Mouse (Mus musculus) liver, adult 2 months (tissue): ENCODE data around the gene Rnf187. TPM values are rescaled to one million over a fixed set of nuclear protein-coding genes. Genes with fewer than 3 reads are reported as not detected.
A peak's percentile ranks its signal among the peaks of the same experiment; 100 is the strongest.

Experiments used
- DNase-seq: peaks from one replicate; pipeline ENCODE4 v3.0.0-alpha.2; 2011; ENCODE audit warnings: low read depth, low spot score; ENCODE audit errors: extremely low read depth
- H3K27ac ChIP-seq: fragments of 200-500 bp; replicated peaks from 2 replicates; pipeline ENCODE4 v1.5.1; 2012; ENCODE audit warnings: low read depth, mild to moderate bottlenecking, control low read depth, inconsistent platforms, low read length; ENCODE audit not compliant: insufficient read depth
- H3K27me3 ChIP-seq: fragments of 200-500 bp; 2 replicates; pipeline ENCODE4 v1.6.1; 2012; ENCODE audit warnings: mild to moderate bottlenecking, moderate library complexity, low read length, inconsistent platforms; ENCODE audit not compliant: control insufficient read depth, insufficient read depth
- H3K36me3 ChIP-seq: fragments of 200-500 bp; 2 replicates; pipeline ENCODE4 v1.6.1; 2012; ENCODE audit warnings: low read length, inconsistent platforms; ENCODE audit not compliant: control insufficient read depth, insufficient read depth
- H3K4me1 ChIP-seq: fragments of 200-500 bp; 2 replicates; pipeline ENCODE4 v1.6.1; 2011; ENCODE audit warnings: low read length; ENCODE audit not compliant: control insufficient read depth, insufficient read depth
- H3K4me3 ChIP-seq: fragments of 200-500 bp; 2 replicates; pipeline ENCODE4 v1.5.1; 2011; ENCODE audit warnings: low read depth, mild to moderate bottlenecking, control low read depth, low read length, moderate library complexity; ENCODE audit not compliant: insufficient read depth
- H3K79me2 ChIP-seq: fragments of 200-500 bp; 2 replicates; pipeline ENCODE4 v1.6.1; 2012; ENCODE audit warnings: inconsistent platforms, mild to moderate bottlenecking, low read length, moderate library complexity; ENCODE audit not compliant: control insufficient read depth, insufficient read depth
- H3K9ac ChIP-seq: fragments of 200-500 bp; 2 replicates; pipeline ENCODE4 v1.6.1; 2012; ENCODE audit warnings: low read depth, mild to moderate bottlenecking, control low read depth, inconsistent platforms, low read length
- CTCF ChIP-seq: fragments of 200-500 bp; IDR thresholded peaks from 2 replicates; pipeline ENCODE4 v1.5.1; 2011; ENCODE audit warnings: low read depth, low read length, control low read depth
- POLR2A ChIP-seq: fragments of 200-500 bp; IDR thresholded peaks from 2 replicates; pipeline ENCODE4 v1.6.1; 2011; ENCODE audit warnings: low read length, control low read depth; ENCODE audit not compliant: insufficient read depth; ENCODE audit errors: extremely low read depth
- WGBS: fragments of 180-500 bp; shearing (Covaris S2); methylation state at CpG from one replicate; pipeline ENCODE4 v1.1.7; 2018; 5-methylcytosine and 5-hydroxymethylcytosine counted together
- polyA plus RNA-seq: library from polyadenylated mRNA; depleted of rRNA; stranded (reverse); fragments of >200 nt; gene quantifications from 2 replicates; pipeline ENCODE4 v1.2.3, GENCODE M21; 2012
- total RNA-seq: library from RNA; depleted of rRNA; stranded (reverse); fragments of >200 nt; gene quantifications from 2 replicates; pipeline ENCODE4 v1.2.3, GENCODE M21; 2014

Rnf187 gene
- total and polyA plus RNA-seq, 2 experiments: 63.7 to 134 TPM

DNA sequence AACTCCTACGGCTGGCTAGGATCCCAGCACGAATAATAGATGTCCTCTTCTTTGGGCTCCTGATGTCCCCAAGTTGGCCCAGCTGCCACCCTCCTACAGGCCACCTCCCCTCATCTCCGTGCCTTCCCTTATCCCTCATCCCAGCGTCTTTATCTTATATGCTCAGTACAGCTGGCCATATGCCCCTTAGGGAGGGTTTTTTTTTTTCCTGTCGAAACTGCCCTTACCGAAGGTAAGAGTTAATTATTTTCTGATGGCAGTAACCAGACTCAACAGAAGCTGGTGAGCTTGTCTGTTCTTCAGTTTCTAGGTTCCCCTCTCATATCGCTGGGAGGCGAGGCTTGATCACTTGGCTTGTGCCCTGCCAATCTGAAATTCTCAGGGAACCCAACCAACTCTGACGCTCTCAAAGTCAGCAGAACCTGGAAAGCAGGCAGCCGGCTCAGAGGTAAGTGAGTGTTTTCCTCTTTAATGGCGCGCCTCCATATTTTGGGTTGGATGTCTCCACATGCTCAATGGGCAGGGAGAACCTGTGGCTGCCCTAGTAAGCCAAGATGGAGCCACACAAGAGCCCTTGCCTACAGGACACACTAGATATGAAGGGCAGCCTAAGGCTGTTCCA lies 20.9 kb downstream of the Rnf187 start, which contains the start of gene Btnl10:
Btnl10 (plus strand) TSS at position 164 of the 622 bp plus-strand sequence.
- H3K4me1 ChIP-seq: no peaks in the 10 kb centered on the region
- no peak within 1 kb of the TSS for H3K27ac ChIP-seq
- H3K36me3 ChIP-seq: no peaks in the 10 kb centered on the region
- no peaks in the 10 kb centered on the region for H3K79me2 ChIP-seq
- DNase-seq: no peak
- H3K9ac ChIP-seq: no peak within 1 kb of the TSS
- H3K27me3 ChIP-seq: no peaks in the 10 kb centered on the region
- H3K4me3 ChIP-seq: no peak within 1 kb of the TSS
- WGBS: 76% methylated on average over 12 of the region's 12 CpGs
- no peak for TF ChIP-seq POLR2A
- TF ChIP-seq CTCF: no peak

DNA sequence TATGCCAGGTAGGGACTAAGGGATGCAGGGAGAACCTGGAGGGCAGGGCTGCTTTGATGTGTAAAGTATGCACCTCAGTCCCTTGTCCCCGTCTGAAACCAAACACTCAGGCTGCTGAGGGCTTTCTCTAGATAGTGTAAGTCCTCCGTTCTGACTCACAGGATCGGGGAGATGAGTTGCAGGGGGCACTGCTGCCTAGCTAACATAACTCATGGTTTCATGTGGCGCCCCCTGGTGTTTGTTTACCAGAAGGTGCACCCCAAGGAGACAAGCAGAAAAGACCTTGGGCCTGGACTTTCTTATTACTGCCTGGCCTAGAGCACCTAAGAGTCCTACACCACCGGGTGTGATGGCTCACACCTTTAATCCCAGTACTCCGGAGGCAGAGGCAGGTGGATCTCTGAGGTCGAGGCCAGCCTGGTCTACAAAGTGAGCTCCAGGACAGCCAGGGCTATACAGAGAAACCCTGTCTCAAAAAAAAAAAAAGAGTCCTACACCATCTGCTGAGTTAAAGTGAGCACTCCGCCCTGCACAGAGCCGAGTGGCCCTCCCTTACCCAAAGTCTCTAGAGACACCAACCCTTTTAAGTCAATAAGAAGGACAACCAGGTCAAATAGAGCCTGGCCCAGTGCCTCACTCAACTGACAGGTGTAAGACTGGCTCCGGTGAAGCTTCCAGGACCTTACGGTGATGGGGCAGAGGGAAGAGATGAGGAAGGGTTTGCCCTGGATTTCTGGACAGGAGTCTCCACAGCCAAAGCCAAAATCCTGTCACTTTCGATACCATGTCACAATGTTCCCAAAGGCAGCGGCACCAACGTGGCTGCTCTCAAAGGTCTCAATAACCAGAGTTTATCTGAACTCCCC lies 21.6 kb downstream of the Rnf187 start:
- no peaks in the 10 kb centered on the region for H3K4me1 ChIP-seq
- H3K36me3 ChIP-seq: no peaks in the 10 kb centered on the region
- WGBS: 37% methylated on average over 14 of the region's 14 CpGs
- no peaks in the 10 kb centered on the region for H3K27me3 ChIP-seq
- no peak overlapping the region for H3K4me3 ChIP-seq
- no peak overlapping the region for H3K27ac ChIP-seq
- H3K9ac ChIP-seq: no peak overlapping the region
- no peaks in the 10 kb centered on the region for H3K79me2 ChIP-seq
- TF ChIP-seq POLR2A (no peak), CTCF (peak; percentile 54)
- DNase-seq: peak; percentile 31

- H3K4me3 ChIP-seq: peak overlapping the region; percentile 54
- no peaks in the 10 kb centered on the region for H3K4me1 ChIP-seq
- WGBS: 5% methylated on average over 17 of the region's 17 CpGs
- no peaks in the 10 kb centered on the region for H3K79me2 ChIP-seq
- DNase-seq: peak; percentile 44
- peak overlapping the region; percentile 56 for H3K27ac ChIP-seq
- no peaks in the 10 kb centered on the region for H3K27me3 ChIP-seq
- H3K36me3 ChIP-seq: no peaks in the 10 kb centered on the region
- H3K9ac ChIP-seq: peak overlapping the region; percentile 69
- no peak for TF ChIP-seq POLR2A
- peak; percentile 2; the same call in 1 of the 2 replicates for TF ChIP-seq CTCF
Measured at GRCm38 (mm10) chr11:58914461-58915028, 24.2 kb downstream of the Rnf187 start.

- WGBS: 80% methylated on average over 1 of the region's 1 CpGs
- Histone ChIP-seq H3K4me3 (no peak overlapping the region), H3K4me1 (no peaks in the 10 kb centered on the region), H3K36me3 (no peaks in the 10 kb centered on the region), H3K79me2 (no peaks in the 10 kb centered on the region), H3K27me3 (no peaks in the 10 kb centered on the region), H3K27ac (no peak overlapping the region), H3K9ac (no peak overlapping the region)
- no peak for TF ChIP-seq CTCF
- no peak for TF ChIP-seq POLR2A
- no peak for DNase-seq
Measured at GRCm38 (mm10) chr11:58913776-58914175, 24.9 kb downstream of the Rnf187 start.

DNA sequence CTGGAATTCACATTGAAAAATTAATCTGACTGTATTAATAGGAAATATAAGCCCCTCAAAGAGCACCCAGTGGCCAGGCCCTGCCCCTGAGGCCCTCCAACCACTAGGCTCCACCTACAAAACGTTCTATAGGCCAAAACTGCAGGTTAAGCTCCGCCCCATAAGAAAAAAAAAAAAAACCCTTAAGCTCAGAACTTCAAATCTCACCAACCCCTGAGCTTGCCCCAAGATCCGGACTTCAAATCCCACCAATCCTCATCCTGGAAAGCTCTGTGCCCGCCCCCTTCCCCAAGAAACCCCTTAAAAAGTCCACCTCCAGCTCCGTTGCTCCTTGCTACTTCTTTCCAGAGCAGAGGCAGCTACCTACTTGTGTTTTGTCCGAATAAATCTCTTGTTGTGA lies 33.9 kb downstream of the Rnf187 start:
- Histone ChIP-seq H3K36me3 (peaks cover 15% of the 10 kb centered on the region), H3K9ac (no peak overlapping the region), H3K79me2 (peaks cover 3% of the 10 kb centered on the region; the same call in 1 of the 2 replicates), H3K4me1 (peaks cover 4% of the 10 kb centered on the region), H3K4me3 (no peak overlapping the region), H3K27ac (no peak overlapping the region), H3K27me3 (no peaks in the 10 kb centered on the region)
- TF ChIP-seq POLR2A (no peak), CTCF (no peak)
- DNase-seq: no peak
- WGBS: 68% methylated on average over 6 of the region's 6 CpGs
